Mouse (Mus musculus): ENCODE measurements around the gene En1. TPM values are rescaled to one million over a fixed set of nuclear protein-coding genes. Genes with fewer than 3 reads are reported as not detected.

En1 gene
- polyA plus RNA-seq, 1 experiment from 2014 or later: 0.06 TPM

- no peak overlapping the region for H3K4me2 ChIP-seq (replicated peaks; ENCODE audit: low read depth, low read length)
- H3K4me3 ChIP-seq (ENCODE audit: low read length): peak overlapping the region; percentile 11; the same call in 1 of the 2 replicates
- H3K36me3 ChIP-seq (ENCODE audit: insufficient read depth, low read length): no peaks in the 10 kb centered on the region
- H3K9ac ChIP-seq (replicated peaks; ENCODE audit: low read length): no peak overlapping the region
- no peak for ATAC-seq (ENCODE audit: low FRiP score, low TSS enrichment)
- WGBS: 1% methylated on average over 52 of the region's 52 CpGs
- peaks cover 15% of the 10 kb centered on the region for H3K4me1 ChIP-seq (ENCODE audit: insufficient read depth, low read length)
- H3K27me3 ChIP-seq (ENCODE audit: insufficient read depth, low read length): peaks cover 96% of the 10 kb centered on the region
- H3K27ac ChIP-seq (ENCODE audit: low read length): no peak overlapping the region
- no peaks in the 10 kb centered on the region for H3K9me3 ChIP-seq (ENCODE audit: low read length)
Measured at GRCm38 (mm10) chr1:120606641-120607575, 4.7 kb downstream of the En1 start.

DNA sequence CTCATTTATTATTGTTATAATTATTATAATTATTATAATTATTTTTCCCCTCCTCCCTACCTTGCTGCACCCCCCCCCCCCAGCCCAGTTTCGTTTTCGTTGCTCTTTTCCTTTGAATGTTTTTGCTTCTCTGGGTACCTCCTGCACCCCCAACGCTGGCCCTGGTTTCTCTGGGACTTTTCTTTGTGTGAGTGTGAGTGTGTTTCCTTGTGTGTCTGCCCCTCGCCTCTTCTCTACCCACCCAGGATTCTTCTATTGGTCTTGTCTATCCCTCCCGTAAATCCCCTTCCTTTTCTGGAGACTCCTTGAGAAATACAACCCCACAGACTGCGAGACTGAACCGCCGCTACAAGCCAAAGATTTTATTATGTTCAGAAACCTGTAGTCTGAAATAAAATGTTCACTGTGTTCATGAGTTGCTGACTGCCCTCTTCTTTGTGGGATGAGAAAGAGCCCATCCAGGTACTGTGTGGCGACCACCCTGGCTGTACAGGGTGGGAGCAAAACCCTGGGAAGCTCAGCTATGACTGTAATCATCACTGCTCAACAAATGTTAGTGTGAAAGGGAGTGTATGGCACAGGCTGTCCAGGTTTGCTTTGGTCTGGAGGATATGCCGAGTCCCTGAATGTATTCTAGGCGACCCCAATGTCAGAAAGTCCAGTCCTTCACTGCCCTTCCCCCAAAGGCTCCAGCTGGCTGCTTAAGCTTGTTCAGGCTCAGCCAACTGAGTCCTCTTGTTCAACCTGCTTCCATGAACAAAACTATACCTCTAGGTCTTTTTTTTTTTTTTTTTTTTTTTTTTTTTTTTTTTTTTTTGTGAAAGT, 5.6 kb downstream of the En1 start:
- H3K4me3 ChIP-seq (ENCODE audit: low read length): no peak overlapping the region
- H3K9me3 ChIP-seq (ENCODE audit: low read length): no peaks in the 10 kb centered on the region
- no peak for ATAC-seq (ENCODE audit: low FRiP score, low TSS enrichment)
- H3K27me3 ChIP-seq (ENCODE audit: insufficient read depth, low read length): peaks cover 98% of the 10 kb centered on the region
- no peaks in the 10 kb centered on the region for H3K36me3 ChIP-seq (ENCODE audit: insufficient read depth, low read length)
- H3K4me2 ChIP-seq (replicated peaks; ENCODE audit: low read depth, low read length): no peak overlapping the region
- H3K27ac ChIP-seq (ENCODE audit: low read length): no peak overlapping the region
- H3K9ac ChIP-seq (replicated peaks; ENCODE audit: low read length): no peak overlapping the region
- H3K4me1 ChIP-seq (ENCODE audit: insufficient read depth, low read length): peaks cover 8% of the 10 kb centered on the region; the same call in 1 of the 2 replicates
- WGBS: 8% methylated on average over 11 of the region's 11 CpGs

DNA sequence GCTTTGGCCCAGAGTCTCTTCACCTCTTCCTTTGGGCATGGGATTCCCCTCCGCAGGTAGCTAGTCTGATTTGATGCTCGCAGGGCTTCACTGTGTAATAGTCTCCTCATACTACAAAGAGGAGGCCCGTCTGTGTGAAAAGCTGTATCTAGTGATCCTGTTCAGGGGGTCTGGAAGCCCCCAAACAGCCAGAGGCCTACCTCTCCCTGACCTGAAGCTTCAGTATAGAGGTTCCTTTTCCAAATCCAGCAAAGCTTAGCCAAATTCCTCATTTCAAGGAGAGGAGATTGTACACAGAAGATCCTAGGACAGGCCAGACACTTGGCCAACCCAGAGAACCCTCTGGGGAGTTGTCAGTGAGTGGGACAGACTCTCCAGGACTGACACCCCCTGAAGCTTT, 6.2 kb downstream of the En1 start:
- H3K4me3 ChIP-seq (ENCODE audit: low read length): no peak overlapping the region
- H3K4me2 ChIP-seq (replicated peaks; ENCODE audit: low read depth, low read length): no peak overlapping the region
- H3K4me1 ChIP-seq (ENCODE audit: insufficient read depth, low read length): 0 out of 2 replicates have a peak, but pooled peaks cover 2% of the 10 kb centered on the region
- WGBS: 14% methylated on average over 3 of the region's 3 CpGs
- H3K27me3 ChIP-seq (ENCODE audit: insufficient read depth, low read length): peaks cover 98% of the 10 kb centered on the region
- H3K27ac ChIP-seq (ENCODE audit: low read length): no peak overlapping the region
- ATAC-seq (ENCODE audit: low FRiP score, low TSS enrichment): no peak
- no peak overlapping the region for H3K9ac ChIP-seq (replicated peaks; ENCODE audit: low read length)
- H3K9me3 ChIP-seq (ENCODE audit: low read length): no peaks in the 10 kb centered on the region
- no peaks in the 10 kb centered on the region for H3K36me3 ChIP-seq (ENCODE audit: insufficient read depth, low read length)

GRCm38 (mm10) chr1:120609611-120610010, 7.4 kb downstream of the En1 start:
- WGBS: 0% methylated on average over 6 of the region's 6 CpGs
- H3K36me3 ChIP-seq (ENCODE audit: insufficient read depth, low read length): no peaks in the 10 kb centered on the region
- H3K4me1 ChIP-seq (ENCODE audit: insufficient read depth, low read length): no peaks in the 10 kb centered on the region
- H3K4me2 ChIP-seq (replicated peaks; ENCODE audit: low read depth, low read length): no peak overlapping the region
- no peak overlapping the region for H3K27ac ChIP-seq (ENCODE audit: low read length)
- ATAC-seq (ENCODE audit: low FRiP score, low TSS enrichment): no peak
- H3K9ac ChIP-seq (replicated peaks; ENCODE audit: low read length): no peak overlapping the region
- H3K27me3 ChIP-seq (ENCODE audit: insufficient read depth, low read length): peaks cover 98% of the 10 kb centered on the region
- H3K9me3 ChIP-seq (ENCODE audit: low read length): no peaks in the 10 kb centered on the region
- H3K4me3 ChIP-seq (ENCODE audit: low read length): no peak overlapping the region

GRCm38 (mm10) chr1:120613461-120614306, 11.5 kb downstream of the En1 start:
- 2% methylated on average over 32 of the region's 32 CpGs for WGBS
- Histone ChIP-seq H3K4me1 (ENCODE audit: insufficient read depth, low read length) (no peaks in the 10 kb centered on the region), H3K36me3 (ENCODE audit: insufficient read depth, low read length) (no peaks in the 10 kb centered on the region), H3K9me3 (ENCODE audit: low read length) (no peaks in the 10 kb centered on the region), H3K27ac (ENCODE audit: low read length) (no peak overlapping the region), H3K4me2 (replicated peaks; ENCODE audit: low read depth, low read length) (no peak overlapping the region), H3K4me3 (ENCODE audit: low read length) (no peak overlapping the region), H3K27me3 (ENCODE audit: insufficient read depth, low read length) (peaks cover 99% of the 10 kb centered on the region), H3K9ac (replicated peaks; ENCODE audit: low read length) (no peak overlapping the region)
- no peak for ATAC-seq (ENCODE audit: low FRiP score, low TSS enrichment)

DNA sequence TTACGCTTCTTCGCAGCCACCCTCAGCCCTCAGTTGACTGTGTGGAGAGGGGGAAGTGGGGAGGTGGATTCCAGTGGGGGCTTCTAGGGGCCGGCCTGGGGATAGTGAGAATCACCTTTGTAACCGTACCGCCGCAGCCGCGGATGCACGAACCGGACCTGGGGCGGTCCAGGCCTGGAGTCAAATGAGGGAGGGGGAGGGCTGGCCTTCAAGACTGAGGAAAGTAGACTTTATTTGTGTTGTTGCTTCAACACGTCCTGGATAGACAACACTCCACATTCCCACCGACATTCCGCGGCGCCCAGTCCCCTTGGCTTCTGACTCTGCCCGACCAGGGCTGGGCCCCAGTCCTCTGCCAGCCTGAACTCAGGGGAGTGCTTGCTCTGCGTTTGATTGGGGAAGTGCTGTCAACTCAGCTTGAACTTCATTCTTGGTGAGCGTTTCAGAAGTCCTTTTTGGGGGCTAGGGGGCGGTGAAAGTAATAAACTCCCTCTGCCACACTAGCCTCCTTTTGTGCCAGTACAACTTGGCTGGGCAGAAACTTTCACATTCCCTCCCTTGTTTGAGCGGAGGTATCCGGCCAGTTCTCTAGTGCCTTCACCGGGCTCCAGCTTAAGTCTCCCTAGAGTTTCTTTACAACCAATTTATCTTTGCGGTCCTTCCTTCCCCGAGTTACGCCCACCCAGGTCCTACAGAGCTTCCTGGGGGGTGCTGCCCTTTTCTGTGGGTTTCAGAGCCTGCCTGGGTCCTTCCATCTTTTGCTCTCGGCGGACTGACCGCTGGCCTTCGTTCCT, 12.3 kb downstream of the En1 start:
- Histone ChIP-seq H3K36me3 (ENCODE audit: insufficient read depth, low read length) (no peaks in the 10 kb centered on the region), H3K4me1 (ENCODE audit: insufficient read depth, low read length) (no peaks in the 10 kb centered on the region), H3K4me2 (replicated peaks; ENCODE audit: low read depth, low read length) (no peak overlapping the region), H3K27ac (ENCODE audit: low read length) (no peak overlapping the region), H3K4me3 (ENCODE audit: low read length) (no peak overlapping the region), H3K27me3 (ENCODE audit: insufficient read depth, low read length) (peaks cover 99% of the 10 kb centered on the region), H3K9me3 (ENCODE audit: low read length) (no peaks in the 10 kb centered on the region), H3K9ac (replicated peaks; ENCODE audit: low read length) (no peak overlapping the region)
- WGBS: 1% methylated on average over 30 of the region's 30 CpGs
- ATAC-seq (ENCODE audit: low FRiP score, low TSS enrichment): 0 out of 2 replicates have a peak, but pooled peaks have one; percentile 43

DNA sequence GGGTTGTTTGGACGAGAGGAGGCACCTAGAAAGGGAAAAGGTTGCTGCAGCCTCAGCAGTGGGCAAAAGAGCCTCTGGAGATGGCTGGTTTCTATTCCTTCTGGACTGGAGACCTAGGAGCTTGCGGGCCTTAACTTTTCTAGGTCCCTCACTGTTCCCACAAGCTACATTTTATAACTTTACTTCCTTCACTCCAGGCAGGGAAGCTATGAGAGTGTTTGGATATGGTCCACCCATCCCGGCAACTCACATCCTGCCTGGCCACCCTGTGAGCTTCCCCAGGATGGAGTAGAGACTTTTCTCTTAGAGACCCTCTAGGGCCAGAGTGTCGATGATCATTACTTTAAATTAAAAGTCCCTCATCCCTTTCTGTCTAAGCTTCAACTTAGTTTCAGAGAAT, 13.3 kb downstream of the En1 start:
- H3K36me3 ChIP-seq (ENCODE audit: insufficient read depth, low read length): no peaks in the 10 kb centered on the region
- no peak overlapping the region for H3K27ac ChIP-seq (ENCODE audit: low read length)
- H3K4me3 ChIP-seq (ENCODE audit: low read length): no peak overlapping the region
- no peak overlapping the region for H3K4me2 ChIP-seq (replicated peaks; ENCODE audit: low read depth, low read length)
- H3K9ac ChIP-seq (replicated peaks; ENCODE audit: low read length): no peak overlapping the region
- ATAC-seq (ENCODE audit: low FRiP score, low TSS enrichment): no peak
- H3K4me1 ChIP-seq (ENCODE audit: insufficient read depth, low read length): no peaks in the 10 kb centered on the region
- 3% methylated on average over 4 of the region's 4 CpGs for WGBS
- peaks cover 99% of the 10 kb centered on the region for H3K27me3 ChIP-seq (ENCODE audit: insufficient read depth, low read length)
- H3K9me3 ChIP-seq (ENCODE audit: low read length): no peaks in the 10 kb centered on the region

DNA sequence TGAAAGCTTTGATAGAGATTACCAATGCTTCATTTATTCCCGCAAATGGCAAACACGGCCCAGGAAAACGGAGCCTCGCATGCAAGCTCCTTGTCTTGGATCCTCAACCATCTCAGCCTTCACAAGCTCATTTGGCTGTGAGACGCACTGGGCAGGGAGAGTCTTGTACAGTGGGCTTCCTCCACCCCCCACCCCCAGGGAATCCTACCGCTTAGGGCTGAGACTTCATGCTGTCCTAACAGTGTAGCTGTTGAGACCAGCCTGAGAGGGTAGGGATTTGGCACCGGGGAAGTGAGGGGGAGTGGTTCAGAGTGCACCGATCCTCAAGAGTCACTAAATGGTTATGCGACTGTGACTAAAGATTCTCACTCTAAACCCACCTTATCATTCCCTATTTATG, 13.7 kb downstream of the En1 start:
- H3K9ac ChIP-seq (replicated peaks; ENCODE audit: low read length): no peak overlapping the region
- ATAC-seq (ENCODE audit: low FRiP score, low TSS enrichment): no peak
- WGBS: under 1% methylated on average over 9 of the region's 9 CpGs

GRCm38 (mm10) chr1:120621383-120621782, 19.2 kb downstream of the En1 start:
- no peaks in the 10 kb centered on the region for H3K36me3 ChIP-seq (ENCODE audit: insufficient read depth, low read length)
- peaks cover 91% of the 10 kb centered on the region for H3K27me3 ChIP-seq (ENCODE audit: insufficient read depth, low read length)
- no peak for ATAC-seq (ENCODE audit: low FRiP score, low TSS enrichment)
- H3K9ac ChIP-seq (replicated peaks; ENCODE audit: low read length): no peak overlapping the region
- 22% methylated on average over 5 of the region's 5 CpGs for WGBS
- no peak overlapping the region for H3K4me3 ChIP-seq (ENCODE audit: low read length)
- H3K27ac ChIP-seq (ENCODE audit: low read length): no peak overlapping the region
- no peak overlapping the region for H3K4me2 ChIP-seq (replicated peaks; ENCODE audit: low read depth, low read length)
- H3K4me1 ChIP-seq (ENCODE audit: insufficient read depth, low read length): no peaks in the 10 kb centered on the region
- H3K9me3 ChIP-seq (ENCODE audit: low read length): no peaks in the 10 kb centered on the region

More for the DNA sequence above, 13.7 kb downstream of the En1 start:
- Histone ChIP-seq H3K4me2 (replicated peaks; ENCODE audit: low read depth, low read length) (no peak overlapping the region), H3K27me3 (ENCODE audit: insufficient read depth, low read length) (peaks cover 97% of the 10 kb centered on the region), H3K4me3 (ENCODE audit: low read length) (no peak overlapping the region), H3K36me3 (ENCODE audit: insufficient read depth, low read length) (no peaks in the 10 kb centered on the region), H3K4me1 (ENCODE audit: insufficient read depth, low read length) (no peaks in the 10 kb centered on the region), H3K27ac (ENCODE audit: low read length) (no peak overlapping the region), H3K9me3 (ENCODE audit: low read length) (no peaks in the 10 kb centered on the region)

All from kidney, embryonic 16.5 days (tissue).